Mouse (Mus musculus) liver, adult 2 months (tissue): Measurements from ENCODE around the gene Rps27.

Experiments used
- CTCF ChIP-seq: fragments of 200-500 bp; IDR thresholded peaks from 2 replicates; pipeline ENCODE4 v1.5.1; 2011; ENCODE audit warnings: low read depth, low read length, control low read depth
- POLR2A ChIP-seq: fragments of 200-500 bp; IDR thresholded peaks from 2 replicates; pipeline ENCODE4 v1.6.1; 2011; ENCODE audit warnings: low read length, control low read depth; ENCODE audit not compliant: insufficient read depth; ENCODE audit errors: extremely low read depth

- TF ChIP-seq CTCF (no peak), POLR2A (no peak)
Observed at GRCm38 (mm10) chr3:90242984-90243775, 29.7 kb upstream of the Rps27 start, which contains the start of gene Creb3l4.
